Mouse (Mus musculus) telencephalon, adult 2 months (tissue): ENCODE measurements around the gene Hoxc8.

ENCODE experiments used
- DNase-seq: peaks from one replicate; pipeline ENCODE4 v3.0.0-alpha.2; 2011; ENCODE audit warnings: low read depth, low spot score

Hoxc8 gene

DNA sequence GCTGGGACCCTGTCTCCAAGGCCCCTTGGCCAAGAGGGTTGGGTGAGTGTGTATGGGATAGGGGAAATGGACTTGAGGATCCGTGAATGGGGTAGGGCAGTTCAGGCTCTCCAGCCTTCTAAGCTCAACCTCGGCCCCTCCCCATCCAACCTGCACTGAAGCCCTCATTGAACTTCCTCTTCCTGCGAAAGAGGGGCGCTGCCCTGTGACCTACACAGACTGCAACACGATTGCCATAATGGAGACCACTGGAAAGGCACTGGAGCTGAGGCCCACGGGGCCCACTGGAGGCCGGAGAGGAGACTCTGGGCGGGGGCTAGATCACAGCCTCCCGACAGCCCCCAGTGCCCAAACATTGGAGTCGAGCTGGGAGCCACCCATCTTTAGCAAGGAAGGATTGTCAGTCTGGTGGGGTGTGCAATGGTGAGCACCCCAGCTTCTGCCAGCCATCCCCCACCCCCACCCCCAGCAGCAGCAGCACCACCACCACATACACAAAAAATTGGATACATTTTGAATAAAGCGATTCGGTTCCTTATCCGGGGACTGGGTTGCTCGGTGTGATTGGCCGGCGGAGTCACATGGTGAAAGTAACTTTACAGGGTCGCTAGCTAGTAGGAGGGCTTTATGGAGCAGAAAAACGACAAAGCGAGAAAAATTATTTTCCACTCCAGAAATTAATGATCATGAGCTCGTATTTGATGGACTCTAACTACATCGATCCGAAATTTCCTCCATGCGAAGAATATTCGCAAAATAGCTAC lies 43.8 kb downstream of the Hoxc8 start:
- no peak for DNase-seq

DNA sequence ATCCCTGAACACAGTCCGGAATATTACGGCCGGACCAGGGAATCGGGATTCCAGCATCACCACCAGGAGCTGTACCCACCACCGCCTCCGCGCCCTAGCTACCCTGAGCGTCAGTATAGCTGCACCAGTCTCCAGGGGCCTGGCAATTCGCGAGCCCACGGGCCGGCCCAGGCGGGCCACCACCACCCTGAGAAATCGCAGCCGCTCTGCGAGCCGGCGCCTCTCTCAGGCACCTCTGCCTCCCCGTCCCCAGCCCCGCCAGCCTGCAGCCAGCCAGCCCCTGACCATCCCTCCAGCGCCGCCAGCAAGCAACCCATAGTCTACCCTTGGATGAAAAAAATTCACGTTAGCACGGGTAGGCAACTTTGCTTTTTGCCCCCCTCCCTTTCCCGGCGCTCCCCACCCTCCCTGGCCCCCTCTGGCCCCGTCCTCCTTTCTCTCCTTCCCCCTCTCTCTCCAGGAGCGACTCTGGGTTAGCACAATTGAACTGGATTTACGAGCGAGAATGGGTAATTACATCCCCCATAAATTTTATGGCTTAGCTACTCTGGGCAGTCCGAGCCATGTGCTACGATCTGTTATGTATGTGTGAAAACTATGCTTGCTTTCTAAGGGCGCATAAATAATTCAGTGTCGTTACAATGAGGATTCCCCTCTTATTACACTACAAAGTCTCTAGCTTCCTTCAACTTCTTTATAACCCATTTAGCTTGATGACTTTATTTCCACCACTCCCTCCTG lies 44.6 kb downstream of the Hoxc8 start:
- DNase-seq, result no peak

DNA sequence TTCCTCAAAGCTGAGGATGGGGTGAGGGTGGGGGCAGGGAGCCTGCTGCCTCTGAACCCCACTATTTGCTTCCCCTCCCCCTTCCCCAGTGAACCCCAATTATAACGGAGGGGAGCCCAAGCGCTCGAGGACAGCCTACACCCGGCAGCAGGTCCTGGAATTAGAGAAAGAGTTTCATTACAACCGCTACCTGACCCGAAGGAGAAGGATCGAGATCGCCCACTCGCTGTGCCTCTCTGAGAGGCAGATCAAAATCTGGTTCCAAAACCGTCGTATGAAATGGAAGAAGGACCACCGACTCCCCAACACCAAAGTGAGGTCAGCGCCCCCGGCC lies 45.1 kb downstream of the Hoxc8 start:
- no peak for DNase-seq

DNA sequence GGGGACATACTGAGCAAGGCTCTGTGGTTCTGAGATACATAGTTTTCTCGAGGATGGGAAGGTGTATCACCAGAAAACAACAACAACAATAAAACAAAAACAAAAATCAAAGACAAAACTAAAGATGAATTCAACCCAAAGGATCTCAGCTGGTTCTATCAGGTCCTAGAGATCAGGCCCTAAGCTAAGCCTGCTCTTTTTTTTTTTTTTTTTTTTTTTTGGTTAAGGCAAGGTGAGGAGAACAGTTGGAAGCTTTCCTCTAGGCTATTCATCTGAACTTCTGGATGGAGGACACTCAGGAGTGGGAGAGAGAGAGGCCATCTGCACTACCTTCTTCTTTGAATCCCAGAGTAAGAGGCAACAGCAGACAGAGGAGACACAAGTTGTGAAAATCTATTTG lies 47.2 kb downstream of the Hoxc8 start:
- DNase-seq, result no peak

DNA sequence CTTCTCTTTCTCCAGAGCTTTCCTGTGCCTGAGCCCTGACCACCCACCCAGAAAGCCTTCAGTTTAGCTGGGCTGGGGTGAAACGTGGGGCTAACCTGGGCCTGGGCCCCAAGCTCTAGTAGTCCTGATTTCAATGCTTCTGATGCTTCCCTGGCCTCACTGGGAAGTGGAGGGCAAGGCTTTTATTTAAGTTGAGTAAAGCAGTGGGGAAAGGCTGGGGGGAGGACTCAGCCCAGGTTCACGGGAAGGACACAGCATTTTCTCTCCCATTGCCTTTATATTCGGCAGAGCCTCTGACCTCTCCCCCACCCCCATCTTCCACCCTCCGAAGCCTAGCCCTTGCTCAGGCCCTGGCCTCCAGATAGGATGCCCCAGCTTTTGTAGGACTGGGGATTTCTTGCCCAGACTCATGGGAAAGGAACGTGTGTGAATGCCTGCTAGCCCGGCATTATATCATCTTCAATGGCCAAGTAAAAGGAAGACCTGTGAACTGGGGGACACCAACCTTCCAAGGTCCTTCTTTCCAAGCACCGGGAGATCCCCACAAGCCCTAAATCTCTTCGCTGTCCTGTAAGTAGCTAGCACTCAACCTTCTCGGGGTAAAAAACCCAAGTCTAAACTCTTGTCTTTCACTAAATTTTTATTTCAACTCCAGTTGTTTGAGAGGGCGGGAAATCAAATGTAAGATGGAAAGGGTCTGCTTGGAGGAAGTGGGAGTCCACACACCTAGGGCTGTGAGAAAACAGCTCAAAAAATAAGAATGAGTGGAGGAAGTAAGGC lies 48.5 kb downstream of the Hoxc8 start:
- DNase-seq, result no peak

DNA sequence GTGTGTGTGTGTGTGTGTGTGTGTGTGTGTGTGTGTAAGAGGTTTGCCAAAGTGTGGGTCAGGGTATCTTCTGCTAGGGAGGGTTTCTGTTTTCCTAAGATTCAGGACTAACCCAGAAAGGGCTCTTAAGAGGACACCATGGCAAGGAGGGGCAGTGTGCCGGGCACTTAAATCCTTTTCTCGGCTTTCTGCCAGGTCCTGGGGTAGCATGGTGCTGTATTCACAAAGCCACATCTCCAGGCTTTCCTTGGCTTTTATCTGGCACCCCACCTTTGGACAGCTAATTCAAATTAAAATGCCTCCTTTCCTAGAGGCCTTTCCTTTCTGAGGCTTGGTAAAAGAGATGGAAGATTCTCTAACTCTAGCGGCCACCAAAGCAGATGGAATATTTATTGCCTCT lies 49.2 kb downstream of the Hoxc8 start:
- DNase-seq, result no peak

DNA sequence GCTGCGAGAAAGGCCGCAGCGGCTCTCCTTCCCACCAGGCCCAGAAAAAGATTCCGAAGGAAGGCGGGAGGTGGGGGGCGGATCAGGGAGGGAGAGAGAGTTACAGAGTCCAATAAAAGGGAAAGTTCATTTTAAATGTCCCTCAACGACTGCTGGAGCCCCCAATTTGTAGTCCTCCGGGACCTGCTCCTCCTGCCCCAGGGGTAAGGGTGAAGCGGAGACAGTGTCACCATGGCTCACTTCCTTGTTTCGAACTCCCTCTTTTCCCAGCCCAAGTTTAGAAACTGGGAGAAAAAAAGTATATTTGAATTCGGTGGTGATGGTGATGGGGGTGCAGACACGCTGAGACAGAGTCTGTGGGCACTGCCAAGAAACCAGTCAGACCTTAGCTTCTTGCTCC lies 50.2 kb downstream of the Hoxc8 start:
- DNase-seq, result no peak

DNA sequence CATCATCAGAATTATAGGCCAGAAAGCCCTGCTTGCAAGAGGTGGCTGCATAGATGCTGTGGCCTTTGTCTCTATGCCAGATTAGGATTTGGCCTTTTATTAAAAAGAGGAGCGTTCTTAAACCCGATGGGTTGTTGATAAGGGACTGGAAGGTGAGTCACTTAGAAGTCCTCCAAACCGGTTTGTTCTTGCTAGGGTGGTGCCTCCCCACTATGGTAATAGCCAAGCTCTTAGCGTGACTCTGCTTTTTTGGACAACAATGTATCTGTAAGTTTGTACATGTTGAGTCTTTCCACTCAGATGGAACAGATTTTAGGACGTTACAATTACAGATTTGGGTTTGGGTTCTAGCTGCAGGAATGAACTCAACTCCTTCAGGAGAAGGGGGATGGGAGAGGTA lies 51.2 kb downstream of the Hoxc8 start:
- no peak for DNase-seq

DNA sequence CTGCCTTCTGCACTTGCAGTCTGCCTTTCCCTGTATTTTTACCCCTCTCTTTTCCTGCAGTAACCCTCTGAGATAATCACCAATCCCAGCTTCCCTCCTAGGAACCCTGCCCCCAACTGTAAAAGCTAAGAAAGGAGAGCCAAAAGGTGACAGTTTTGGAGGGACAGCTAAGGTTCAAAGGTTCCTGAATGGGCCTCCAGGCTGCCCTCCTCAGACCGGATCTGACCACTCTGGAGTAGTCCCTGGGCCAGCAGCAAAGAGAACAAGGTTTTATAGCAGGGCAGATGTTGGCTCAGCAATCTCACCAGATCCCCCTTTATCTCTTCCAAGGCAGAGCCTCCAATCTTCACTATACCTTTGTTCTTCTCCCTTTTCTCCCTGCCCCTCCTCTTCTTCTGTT lies 51.8 kb downstream of the Hoxc8 start:
- DNase-seq, result no peak
